Comparison of ENCODE assay signal across 22 mouse cellular contexts in genomic region chr7:27532480-27533050, GRCm38 (mm10).
"Had no signal": no experiment of that assay in that cellular context is flagged by ENCODE, and none has a peak within 500 bp of the region (broad histone marks: within the 10 kb centered on the region; RNA-seq: fewer than 3 reads in every experiment).

No protein-coding gene starts in this region.

- H3K9me3 ChIP-seq: kidney, embryonic 15.5 days; limb, embryonic 12.5 days; limb, embryonic 15.5 days; liver, embryonic 12.5 days; midbrain, embryonic 12.5 days; neural tube, embryonic 13.5 days; stomach, embryonic 15.5 days had no signal

- H3K27me3 ChIP-seq: kidney, embryonic 15.5 days; limb, embryonic 12.5 days; limb, embryonic 15.5 days; liver, embryonic 12.5 days; midbrain, embryonic 12.5 days; neural tube, embryonic 13.5 days; stomach, embryonic 15.5 days had no signal

- ATAC-seq: liver, embryonic 12.5 days had no signal

- H3K9ac ChIP-seq: kidney, embryonic 15.5 days; limb, embryonic 12.5 days; limb, embryonic 15.5 days; liver, embryonic 12.5 days; midbrain, embryonic 12.5 days; neural tube, embryonic 13.5 days; stomach, embryonic 15.5 days had no signal

- H3K27ac ChIP-seq: kidney, embryonic 15.5 days; limb, embryonic 12.5 days; limb, embryonic 15.5 days; midbrain, embryonic 12.5 days; neural tube, embryonic 13.5 days; stomach, embryonic 15.5 days had no signal

- DNase-seq: kidney, adult 11 months; kidney, adult 8-10 months; kidney, postnatal 10 days; kidney, postnatal 36 days; layer of hippocampus, adult 9-11 months; left cerebral cortex, postnatal 4 days; lung, adult 2 months; lung, postnatal 14 days; lung, postnatal 4 days; retina, postnatal 1 day; right cerebral cortex, postnatal 25 days; spleen, adult 18-20 months; thymus, adult 18-20 months; thymus, postnatal 36 days had no signal

- H3K4me1 ChIP-seq: kidney, embryonic 15.5 days; limb, embryonic 12.5 days; limb, embryonic 15.5 days; midbrain, embryonic 12.5 days; neural tube, embryonic 13.5 days; stomach, embryonic 15.5 days had no signal

- H3K4me2 ChIP-seq: kidney, embryonic 15.5 days; limb, embryonic 12.5 days; limb, embryonic 15.5 days; liver, embryonic 12.5 days; midbrain, embryonic 12.5 days; neural tube, embryonic 13.5 days; stomach, embryonic 15.5 days had no signal

- H3K4me3 ChIP-seq: kidney, embryonic 15.5 days; limb, embryonic 12.5 days; limb, embryonic 15.5 days; liver, embryonic 12.5 days; midbrain, embryonic 12.5 days; myocyte; neural tube, embryonic 13.5 days; stomach, embryonic 15.5 days had no signal
